Mouse (Mus musculus) adrenal gland, postnatal 14 days (tissue): ENCODE measurements around the gene Bcl9l. TPM values are rescaled to one million over a fixed set of nuclear protein-coding genes. Genes with fewer than 3 reads are reported as not detected.
A peak's percentile ranks its signal among the peaks of the same experiment; 100 is the strongest.
"Not testable (repeated sequence)": the region's sequence is repeated elsewhere in the genome, so short reads cannot be mapped to it uniquely, and the experiment has no call there.

ENCODE experiments used
- DNase-seq: peaks from one replicate; pipeline ENCODE4 v3.0.0; 2021; ENCODE audit warnings: mixed read lengths
- long read RNA-seq, 2 experiments: library from polyadenylated mRNA; stranded (forward); transcript quantifications; one replicate each; pipeline ENCODE4 v2.0.0; 2021
- total RNA-seq: library from RNA; stranded (reverse); gene quantifications from 2 replicates; pipeline ENCODE4 v1.2.3, GENCODE M21; 2021

The Bcl9l gene
- 59.3 and 61.7 TPM in 2 replicates for total RNA-seq
- long read RNA-seq, experiment 1, partial matches to known transcripts = 10 of 11 reads
- long read RNA-seq, experiment 1, other reads (novel, unspliced or antisense) = 1 of 11 reads
- long read RNA-seq, experiment 2, partial matches to known transcripts = 1 of 8 reads
- long read RNA-seq, experiment 2, other reads (novel, unspliced or antisense) = 7 of 8 reads

DNA sequence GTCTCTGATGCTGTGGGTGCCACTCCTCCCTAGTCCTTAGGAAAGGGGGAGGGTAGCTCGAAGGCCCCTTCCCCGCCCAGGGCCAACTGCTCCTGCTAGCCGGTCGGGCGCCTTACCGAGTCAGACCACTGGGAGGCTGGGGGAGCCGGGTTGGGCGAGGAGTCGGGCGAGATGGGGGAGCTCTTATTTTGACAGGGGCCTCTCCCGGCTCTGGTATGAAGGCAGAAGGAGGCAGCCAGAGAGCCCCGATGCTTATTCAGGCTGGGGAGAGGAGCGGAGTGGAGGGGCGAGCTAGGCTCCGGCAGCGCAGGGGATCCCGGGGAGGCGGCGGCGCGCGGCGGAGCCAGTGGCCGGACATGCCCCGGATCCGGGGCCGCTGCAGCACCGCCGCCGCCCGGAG, at the start of gene Bcl9l:
TSS of gene Bcl9l (plus strand) at position 274 of the 400 bp plus-strand sequence.
- peak; percentile 98 for DNase-seq

GRCm38 (mm10) chr9:44435747-44436146, 46.9 kb upstream of the Bcl9l start:
- DNase-seq = no peak

GRCm38 (mm10) chr9:44440961-44441360, 41.7 kb upstream of the Bcl9l start, which contains the start of gene Foxr1:
Gene Foxr1 (minus strand): TSS chr9:44441136.
- no peak for DNase-seq

DNA sequence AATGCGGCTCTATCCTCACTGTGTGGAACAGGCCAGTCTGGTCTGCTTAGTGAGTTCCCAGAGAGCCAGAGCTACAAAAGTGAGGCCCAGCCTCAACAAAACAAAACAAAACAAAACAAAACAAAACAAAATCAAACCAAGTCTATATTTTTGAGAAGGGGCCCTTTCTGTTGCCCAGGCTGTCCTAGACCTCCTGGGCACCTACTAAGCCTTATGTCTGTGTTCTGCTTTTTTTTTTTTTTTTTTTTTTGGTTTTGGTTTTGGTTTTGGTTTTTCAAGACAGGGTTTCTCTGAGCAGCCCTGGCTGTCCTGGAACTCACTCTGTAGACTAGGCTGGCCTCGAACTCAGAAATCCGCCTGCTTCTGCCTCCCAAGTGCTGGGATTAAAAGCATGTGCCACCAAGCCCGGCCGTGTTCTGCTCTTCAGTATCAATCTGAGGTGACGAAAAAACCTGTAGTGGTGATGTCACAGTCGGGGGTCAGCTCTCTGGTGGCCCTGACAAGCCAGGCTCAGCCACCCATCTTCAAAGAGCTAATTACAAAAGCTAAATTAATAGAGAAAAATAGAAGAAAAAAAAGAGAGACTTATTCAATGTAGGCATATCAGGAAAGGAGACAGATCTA, 38.1 kb upstream of the Bcl9l start:
- not testable (repeated sequence) for DNase-seq

DNA sequence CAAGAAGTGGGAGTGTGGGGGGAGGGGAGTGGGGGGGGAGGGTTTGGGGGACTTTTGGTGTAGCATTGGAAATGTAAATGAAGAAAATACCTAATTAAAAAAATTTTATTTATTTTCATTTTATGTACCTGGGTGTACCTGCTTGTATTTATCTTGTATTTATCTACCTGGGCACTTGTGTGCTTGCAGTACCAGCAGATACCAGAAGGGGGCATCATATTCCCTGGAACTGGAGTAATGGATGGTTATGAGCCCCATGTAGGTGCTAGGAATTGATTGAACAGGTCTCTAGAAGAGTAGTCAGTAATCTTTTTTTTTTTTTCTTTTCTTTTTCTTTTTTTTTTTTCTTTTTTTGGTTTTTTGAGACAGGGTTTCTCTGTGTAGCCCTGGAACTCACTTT, 32.2 kb upstream of the Bcl9l start:
- DNase-seq = no peak

- DNase-seq = peak; percentile 90
Observed at GRCm38 (mm10) chr9:44454132-44454890, 28.3 kb upstream of the Bcl9l start.

DNA sequence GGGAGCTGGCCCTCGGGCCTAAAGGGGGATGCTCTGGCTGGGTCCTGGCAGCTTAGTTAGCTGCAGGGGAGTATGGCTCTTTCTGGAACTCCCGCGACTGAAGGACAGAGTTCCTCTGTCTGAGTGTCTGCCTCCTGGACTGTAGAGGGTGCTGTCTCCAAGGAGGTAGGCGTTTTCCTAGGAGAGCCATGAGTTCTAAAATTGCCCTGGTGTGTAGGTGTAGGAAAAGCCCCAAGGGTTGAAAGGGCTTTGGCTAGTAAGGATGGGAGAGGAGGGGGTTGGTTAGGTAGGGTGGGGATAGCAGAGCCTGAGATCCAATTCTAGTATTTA, 27.8 kb upstream of the Bcl9l start, which contains the start of gene Upk2:
TSS of gene Upk2 (minus strand) at position 86 of the 330 bp plus-strand sequence.
- DNase-seq = no peak

GRCm38 (mm10) chr9:44457035-44457742, 25.4 kb upstream of the Bcl9l start:
- DNase-seq = peak; percentile 64

GRCm38 (mm10) chr9:44461950-44462349, 20.7 kb upstream of the Bcl9l start:
- DNase-seq = no peak

DNA sequence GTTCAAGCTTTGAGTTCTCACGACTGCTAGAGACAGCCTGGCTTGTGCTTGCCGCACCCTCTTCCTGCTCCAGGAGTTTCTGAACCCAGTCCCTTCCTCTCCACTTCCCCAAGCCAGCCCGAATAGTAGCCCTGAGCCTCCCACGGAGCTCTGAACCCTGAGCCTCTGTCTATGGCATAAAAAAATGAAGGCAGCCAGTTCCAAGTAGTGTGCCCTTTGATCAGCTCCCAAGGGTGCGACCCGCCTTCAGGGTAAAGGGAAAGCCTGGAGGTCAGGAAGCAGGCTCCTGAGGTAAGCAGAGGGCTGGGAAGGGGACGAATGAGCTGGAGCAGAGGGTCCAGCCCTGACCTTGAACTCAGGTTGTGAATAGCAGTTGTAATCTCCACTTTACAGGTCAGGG, 14.4 kb upstream of the Bcl9l start:
- no peak for DNase-seq

DNA sequence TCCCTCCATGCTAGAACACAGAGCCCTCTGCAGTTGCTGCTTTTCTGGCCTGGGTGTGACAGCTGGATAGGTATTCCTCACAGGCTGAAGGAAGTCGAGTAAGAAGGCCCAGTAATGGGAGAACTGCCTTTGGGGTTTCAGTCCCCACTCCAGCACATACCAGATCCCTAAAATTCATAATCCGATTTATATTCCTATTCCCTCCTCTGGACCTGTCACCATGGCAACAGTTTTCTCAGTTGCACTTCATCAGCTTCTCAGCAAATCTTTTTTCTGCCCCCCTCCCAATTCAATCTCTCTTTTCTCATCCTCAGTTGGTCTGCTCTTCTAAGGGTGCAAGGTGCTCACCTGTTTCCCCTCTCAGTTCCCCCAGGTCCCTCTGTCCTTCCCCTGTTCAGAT, 13.8 kb upstream of the Bcl9l start:
- DNase-seq = no peak

DNA sequence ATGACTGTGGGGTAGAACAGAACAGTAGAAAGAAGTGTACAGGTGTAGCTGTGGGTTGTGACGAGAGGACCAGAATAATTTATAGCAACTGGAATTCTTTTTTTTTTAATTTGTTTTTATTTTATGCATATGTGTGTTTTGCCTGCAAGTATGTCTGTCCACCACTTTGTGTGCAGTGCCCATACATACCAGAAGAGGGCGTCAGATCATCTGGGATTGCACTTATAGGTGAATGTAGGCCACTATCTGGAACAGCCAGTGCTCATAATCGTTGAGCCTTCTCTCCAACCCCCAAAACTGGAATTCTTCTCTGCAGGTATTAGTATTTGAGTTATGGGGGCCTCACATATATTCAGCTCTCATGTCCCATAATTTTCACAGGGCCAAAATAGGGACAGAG, 9.4 kb upstream of the Bcl9l start:
- no peak for DNase-seq

GRCm38 (mm10) chr9:44474327-44474726, 8.3 kb upstream of the Bcl9l start:
- DNase-seq = no peak

- DNase-seq = no peak
Observed at GRCm38 (mm10) chr9:44475936-44476335, 6.7 kb upstream of the Bcl9l start.

GRCm38 (mm10) chr9:44477339-44478228, 5.0 kb upstream of the Bcl9l start:
- DNase-seq = peak; percentile 60

GRCm38 (mm10) chr9:44478229-44478921, 4.2 kb upstream of the Bcl9l start:
- peak; percentile 77 for DNase-seq

DNA sequence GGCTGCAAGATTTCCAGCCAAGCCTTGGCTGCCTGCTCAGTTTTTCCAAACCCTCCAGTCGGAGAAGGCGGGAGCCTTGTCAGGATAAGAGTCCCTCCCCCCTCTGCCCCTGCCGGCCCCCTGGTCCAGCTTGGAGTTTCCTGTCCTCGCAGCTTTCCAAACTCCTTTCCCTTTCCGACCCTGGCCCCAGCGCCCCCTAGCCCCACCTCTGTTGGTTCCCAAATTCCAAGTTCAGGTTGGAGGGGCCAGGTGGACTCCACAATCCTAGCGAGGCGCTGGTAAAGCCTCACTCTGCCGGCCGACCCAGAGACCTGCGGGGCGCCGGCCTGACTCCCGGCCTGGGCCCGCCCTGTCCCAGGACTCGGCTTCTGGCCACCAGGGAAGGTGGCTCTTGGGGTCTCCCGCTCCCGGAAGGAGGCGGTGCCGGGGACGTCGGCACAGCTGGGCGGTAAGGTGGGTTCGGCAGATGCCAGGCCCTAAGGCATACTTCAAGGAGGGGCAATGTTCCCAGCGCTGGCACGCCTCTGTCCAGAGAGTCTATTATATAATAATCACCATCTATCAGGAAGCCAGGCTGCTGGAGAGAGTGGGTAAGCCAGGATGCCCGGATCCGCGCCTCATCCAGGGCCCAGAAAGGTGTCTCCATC, 3.5 kb upstream of the Bcl9l start:
- DNase-seq = peak; percentile 90

DNA sequence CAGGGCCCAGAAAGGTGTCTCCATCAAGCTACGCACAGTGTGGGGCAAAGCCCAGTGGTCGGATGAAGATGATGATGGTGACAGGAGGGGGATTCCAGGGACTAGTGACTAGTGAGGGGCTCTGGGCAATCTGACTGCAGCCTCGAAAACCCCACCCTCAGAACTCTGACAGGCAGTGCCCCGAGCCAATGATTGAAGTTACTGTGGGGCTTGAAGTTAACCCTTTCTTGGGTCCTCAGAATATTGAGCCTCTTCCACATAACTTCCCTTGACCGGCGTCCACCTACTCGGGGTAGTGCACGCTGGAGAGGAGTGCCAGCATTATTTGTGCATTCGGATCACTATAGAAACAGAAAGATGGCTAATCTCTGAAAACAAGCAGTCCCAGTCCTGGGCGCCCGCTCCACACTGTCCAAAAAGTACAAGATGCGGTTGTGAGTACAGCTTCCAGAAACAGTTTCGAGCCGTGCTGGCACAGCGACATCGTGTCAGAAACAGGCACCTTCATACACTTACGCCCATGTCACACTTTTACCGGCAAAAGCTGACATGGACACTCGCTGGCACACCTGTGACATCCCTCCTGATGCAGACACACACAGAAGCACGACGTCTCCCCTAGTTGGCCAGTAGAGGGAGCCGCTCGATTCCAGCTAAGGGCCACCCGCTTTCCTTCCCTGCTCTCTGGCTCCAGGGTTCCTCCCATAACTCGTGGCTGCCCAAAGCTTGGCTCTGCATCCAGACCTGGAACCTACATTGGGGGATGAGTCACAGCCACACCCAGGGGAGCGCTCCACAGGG, 2.8 kb upstream of the Bcl9l start:
- peak; percentile 92 for DNase-seq

GRCm38 (mm10) chr9:44482112-44482511, 513 bp upstream of the Bcl9l start:
- DNase-seq = no peak

- peak; percentile 54 for DNase-seq
Observed at GRCm38 (mm10) chr9:44483041-44483509, 450 bp downstream of the Bcl9l start.
